Mouse (Mus musculus) thymus, adult 2 months (tissue): ENCODE measurements around the gene Gorasp2.

ENCODE experiments used
- CTCF ChIP-seq: fragments of 200-500 bp; IDR thresholded peaks from 2 replicates; pipeline ENCODE4 v1.5.1; 2012; ENCODE audit warnings: mild to moderate bottlenecking, control low read depth, low read length, moderate library complexity, borderline replicate concordance; ENCODE audit not compliant: control insufficient read depth, poor library complexity, insufficient read depth; ENCODE audit errors: extremely low read depth
- POLR2A ChIP-seq: fragments of 200-500 bp; IDR thresholded peaks from 2 replicates; pipeline ENCODE4 v1.6.1; 2012; ENCODE audit warnings: mild to moderate bottlenecking, low read length, control low read depth, moderate library complexity; ENCODE audit not compliant: control insufficient read depth, poor library complexity, insufficient read depth; ENCODE audit errors: extremely low read depth

GRCm38 (mm10) chr2:70701571-70701970, 40.2 kb downstream of the Gorasp2 start:
- TF ChIP-seq CTCF (no peak), POLR2A (no peak)
